Mouse (Mus musculus) neural tube, embryonic 13.5 days (tissue): ENCODE results near the gene Pwwp2a. TPM values are rescaled to one million over a fixed set of nuclear protein-coding genes. Genes with fewer than 3 reads are reported as not detected.

Experiments used
- ATAC-seq: fragments of 200-750 bp; cut with Nextera tagmentation; 2 replicates; pipeline ENCODE4 v1.8.0; 2017; ENCODE audit warnings: low read depth, mild to moderate bottlenecking, moderate TSS enrichment, moderate library complexity
- H3K27ac ChIP-seq: fragments of 300-500 bp; sonication (generic); replicated peaks from 2 replicates; pipeline ENCODE4 v1.5.1; 2015; ENCODE audit warnings: moderate library complexity, mild to moderate bottlenecking, inconsistent platforms
- H3K27me3 ChIP-seq: fragments of 300-500 bp; sonication (generic); 2 replicates; pipeline ENCODE4 v1.6.1; 2015; ENCODE audit warnings: mild to moderate bottlenecking, inconsistent platforms
- H3K36me3 ChIP-seq: fragments of 300-500 bp; sonication (generic); 2 replicates; pipeline ENCODE4 v1.6.1; 2015; ENCODE audit warnings: mild to moderate bottlenecking, inconsistent platforms
- H3K4me1 ChIP-seq: fragments of 300-500 bp; sonication (generic); replicated peaks from 2 replicates; pipeline ENCODE4 v1.6.1; 2015; ENCODE audit warnings: inconsistent platforms
- H3K4me2 ChIP-seq: fragments of 300-500 bp; sonication (generic); 2 replicates; pipeline ENCODE4 v1.6.1; 2015; ENCODE audit warnings: inconsistent platforms, mild to moderate bottlenecking, moderate library complexity
- H3K4me3 ChIP-seq: fragments of 300-500 bp; sonication (generic); 2 replicates; pipeline ENCODE4 v1.5.1; 2015; ENCODE audit warnings: mild to moderate bottlenecking, inconsistent platforms
- H3K9ac ChIP-seq: fragments of 300-500 bp; sonication (generic); 2 replicates; pipeline ENCODE4 v1.6.1; 2015; ENCODE audit warnings: moderate library complexity, mild to moderate bottlenecking, inconsistent platforms
- H3K9me3 ChIP-seq: fragments of 300-500 bp; sonication (generic); 2 replicates; pipeline ENCODE4 v1.6.1; 2016; ENCODE audit warnings: inconsistent platforms
- WGBS: fragments of 180-500 bp; shearing (Covaris S2); methylation state at CpG from one replicate; pipeline ENCODE4 v1.1.7; 2015; 5-methylcytosine and 5-hydroxymethylcytosine counted together
- polyA plus RNA-seq: library from polyadenylated mRNA; unstranded; fragments of >200 nt; fragmentation: Nextera tagmentation; extraction: Ambion mirVana; gene quantifications from 2 replicates; pipeline ENCODE4 v1.2.1, GENCODE M21; 2015

Gene Pwwp2a
- polyA plus RNA-seq: 35.1 and 38.8 TPM in 2 replicates

DNA sequence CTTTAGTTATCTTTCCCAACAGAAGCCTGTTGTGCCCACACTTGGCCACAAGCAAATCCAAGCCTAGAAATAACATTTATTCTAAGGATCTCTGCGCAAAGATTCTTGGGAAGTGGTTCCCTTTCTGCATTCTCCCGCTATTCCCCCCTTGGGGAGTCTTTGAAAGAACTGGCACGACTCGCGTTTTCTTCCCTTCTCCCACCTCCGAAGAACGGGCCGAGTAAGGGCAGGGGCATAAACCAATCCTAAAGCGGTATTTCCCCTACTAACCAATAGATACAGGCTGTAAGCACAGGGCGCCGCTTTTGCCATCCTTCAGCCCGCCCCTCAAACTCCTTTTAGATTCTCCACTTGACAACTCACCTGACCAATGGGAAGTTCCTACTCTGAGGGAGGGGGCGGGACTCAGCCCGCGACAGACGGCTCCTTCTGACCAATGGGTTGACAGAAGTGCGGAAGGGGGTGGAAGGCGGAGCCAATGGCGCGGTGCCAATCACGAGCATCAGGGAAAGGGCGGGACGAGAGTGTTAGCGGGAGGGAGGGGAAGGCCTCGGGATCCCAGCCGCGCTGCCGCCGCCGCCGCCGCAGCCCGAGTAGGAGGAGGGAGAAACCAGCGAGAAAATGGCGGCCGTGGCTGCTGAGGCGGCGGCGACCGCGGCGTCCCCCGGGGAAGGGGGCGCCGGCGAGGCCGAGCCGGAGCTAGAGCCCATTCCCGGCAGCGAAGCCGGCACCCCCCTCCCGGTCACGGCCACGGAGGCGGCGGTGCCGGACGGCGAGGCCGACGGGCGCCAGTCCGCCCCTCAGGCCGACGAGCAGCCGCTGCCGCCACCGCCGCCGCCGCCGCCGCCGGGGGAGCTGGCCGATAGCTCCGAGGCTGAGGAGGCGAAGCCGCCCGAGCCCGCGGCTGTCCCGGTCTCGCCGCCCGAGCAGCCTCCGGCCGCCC is at the start of gene Pwwp2a:
Pwwp2a (plus strand) TSS at position 527 of the 943 bp plus-strand sequence.
- Histone ChIP-seq H3K4me2 (peak within 1 kb of the TSS; percentile 71), H3K9me3 (no peaks in the 10 kb centered on the region), H3K36me3 (peaks cover 4% of the 10 kb centered on the region; the same call in 1 of the 2 replicates), H3K4me1 (peaks cover 38% of the 10 kb centered on the region), H3K27ac (peak within 1 kb of the TSS; percentile 98), H3K27me3 (no peaks in the 10 kb centered on the region), H3K9ac (peak within 1 kb of the TSS; percentile 98), H3K4me3 (peak within 1 kb of the TSS; percentile 90)
- WGBS: under 1% methylated on average over 66 of the region's 87 CpGs
- peak; percentile 98 for ATAC-seq

GRCm38 (mm10) chr11:43632566-43632965 is 49.2 kb upstream of the Pwwp2a start:
- 75% methylated on average over 4 of the region's 4 CpGs for WGBS
- H3K27ac ChIP-seq: no peak overlapping the region
- ATAC-seq: no peak
- H3K4me3 ChIP-seq: no peak overlapping the region
- H3K9me3 ChIP-seq: no peaks in the 10 kb centered on the region
- no peak overlapping the region for H3K4me2 ChIP-seq
- H3K4me1 ChIP-seq: peaks cover 16% of the 10 kb centered on the region
- no peaks in the 10 kb centered on the region for H3K36me3 ChIP-seq
- H3K27me3 ChIP-seq: no peaks in the 10 kb centered on the region
- H3K9ac ChIP-seq: no peak overlapping the region

- peak; percentile 13; the same call in 1 of the 2 replicates for ATAC-seq
- H3K4me2 ChIP-seq: no peak overlapping the region
- no peak overlapping the region for H3K4me3 ChIP-seq
- H3K9ac ChIP-seq: no peak overlapping the region
- 82% methylated on average over 6 of the region's 6 CpGs for WGBS
- no peaks in the 10 kb centered on the region for H3K9me3 ChIP-seq
- peak overlapping the region; percentile 64; the same call in 1 of the 2 replicates for H3K27ac ChIP-seq
- H3K36me3 ChIP-seq: no peaks in the 10 kb centered on the region
- H3K4me1 ChIP-seq: peaks cover 16% of the 10 kb centered on the region
- H3K27me3 ChIP-seq: no peaks in the 10 kb centered on the region
Observed at GRCm38 (mm10) chr11:43633165-43633564, 48.6 kb upstream of the Pwwp2a start.

GRCm38 (mm10) chr11:43633658-43634401 is 48.0 kb upstream of the Pwwp2a start:
- Histone ChIP-seq H3K27ac (peak overlapping the region; percentile 64), H3K4me1 (peaks cover 16% of the 10 kb centered on the region), H3K4me2 (peak overlapping the region; percentile 33), H3K9ac (peak overlapping the region; percentile 38; the same call in 1 of the 2 replicates), H3K27me3 (no peaks in the 10 kb centered on the region), H3K9me3 (no peaks in the 10 kb centered on the region), H3K36me3 (no peaks in the 10 kb centered on the region), H3K4me3 (no peak overlapping the region)
- peak; percentile 72 for ATAC-seq
- 16% methylated on average over 19 of the region's 19 CpGs for WGBS

GRCm38 (mm10) chr11:43636761-43637160 is 45.0 kb upstream of the Pwwp2a start:
- 0 out of 2 replicates have a peak, but pooled peaks cover 3% of the 10 kb centered on the region for H3K9me3 ChIP-seq
- H3K9ac ChIP-seq: no peak overlapping the region
- no peaks in the 10 kb centered on the region for H3K27me3 ChIP-seq
- no peak overlapping the region for H3K4me3 ChIP-seq
- H3K4me2 ChIP-seq: no peak overlapping the region
- no peaks in the 10 kb centered on the region for H3K36me3 ChIP-seq
- WGBS: 59% methylated on average over 4 of the region's 4 CpGs
- ATAC-seq: no peak
- peaks cover 16% of the 10 kb centered on the region for H3K4me1 ChIP-seq
- H3K27ac ChIP-seq: no peak overlapping the region

DNA sequence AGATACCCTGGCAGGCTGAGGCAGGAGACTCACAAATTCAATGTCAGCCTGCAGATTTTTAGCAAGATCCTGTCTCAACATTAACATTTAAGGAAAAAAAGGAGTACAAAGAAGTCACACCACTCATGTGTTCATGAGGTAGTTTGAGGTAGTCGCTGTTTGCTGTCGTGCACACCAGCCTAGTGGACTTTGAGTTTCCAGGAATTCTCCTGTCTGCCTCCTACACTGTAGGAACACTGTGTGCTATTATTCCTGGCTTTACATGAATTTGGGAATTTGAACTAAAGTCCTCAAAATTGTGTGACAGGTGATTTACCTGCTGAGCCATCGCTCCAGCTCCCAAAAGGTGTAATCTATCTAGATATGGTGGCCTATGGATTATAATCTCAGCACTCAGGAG is 43.3 kb upstream of the Pwwp2a start:
- H3K27me3 ChIP-seq: no peaks in the 10 kb centered on the region
- no peaks in the 10 kb centered on the region for H3K36me3 ChIP-seq
- WGBS: 95% methylated on average over 3 of the region's 3 CpGs
- 0 out of 2 replicates have a peak, but pooled peaks cover 3% of the 10 kb centered on the region for H3K9me3 ChIP-seq
- no peak for ATAC-seq
- H3K4me1 ChIP-seq: peaks cover 18% of the 10 kb centered on the region
- no peak overlapping the region for H3K4me3 ChIP-seq
- H3K27ac ChIP-seq: no peak overlapping the region
- no peak overlapping the region for H3K4me2 ChIP-seq
- no peak overlapping the region for H3K9ac ChIP-seq

- Histone ChIP-seq H3K36me3 (no peaks in the 10 kb centered on the region), H3K4me2 (no peak overlapping the region; the same call in 1 of the 2 replicates), H3K9ac (no peak overlapping the region), H3K27me3 (no peaks in the 10 kb centered on the region), H3K27ac (peak overlapping the region; percentile 76), H3K9me3 (0 out of 2 replicates have a peak, but pooled peaks cover 3% of the 10 kb centered on the region), H3K4me3 (no peak overlapping the region), H3K4me1 (peaks cover 17% of the 10 kb centered on the region)
- ATAC-seq: peak; percentile 95
- WGBS: 10% methylated on average over 2 of the region's 2 CpGs
Observed at GRCm38 (mm10) chr11:43643180-43643591, 38.6 kb upstream of the Pwwp2a start.

- no peak for ATAC-seq
- Histone ChIP-seq H3K4me2 (no peak overlapping the region), H3K9ac (no peak overlapping the region), H3K27me3 (no peaks in the 10 kb centered on the region), H3K4me1 (peaks cover 17% of the 10 kb centered on the region), H3K9me3 (no peaks in the 10 kb centered on the region), H3K36me3 (no peaks in the 10 kb centered on the region), H3K27ac (no peak overlapping the region), H3K4me3 (no peak overlapping the region)
- 89% methylated on average over 3 of the region's 3 CpGs for WGBS
Observed at GRCm38 (mm10) chr11:43645286-43645685, 36.5 kb upstream of the Pwwp2a start.

DNA sequence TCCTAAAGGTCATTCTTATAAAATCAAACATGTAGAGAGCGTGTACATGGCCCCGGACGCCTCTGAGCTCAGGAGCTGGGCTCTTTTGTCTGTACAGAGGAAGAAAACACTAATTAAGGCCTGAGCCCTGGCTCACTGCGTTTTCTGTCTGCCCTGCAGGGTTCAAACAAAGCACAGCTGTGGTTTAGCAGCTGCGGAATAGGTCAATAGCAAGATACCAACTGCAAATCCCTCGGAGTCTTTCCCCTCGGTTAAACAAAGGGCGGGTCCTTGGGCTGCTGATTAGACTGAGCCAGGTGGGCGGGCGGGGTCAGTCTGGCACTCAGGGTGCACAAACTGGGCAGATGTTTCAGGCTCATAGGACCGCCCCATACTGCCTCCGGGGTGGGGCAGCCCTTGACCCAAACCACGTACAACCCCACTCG is 28.7 kb upstream of the Pwwp2a start:
- no peaks in the 10 kb centered on the region for H3K36me3 ChIP-seq
- H3K4me3 ChIP-seq: no peak overlapping the region
- peaks cover 4% of the 10 kb centered on the region; the same call in 1 of the 2 replicates for H3K4me1 ChIP-seq
- H3K4me2 ChIP-seq: no peak overlapping the region
- WGBS: 41% methylated on average over 14 of the region's 14 CpGs
- ATAC-seq: peak; percentile 56; the same call in 1 of the 2 replicates
- peak overlapping the region; percentile 38; the same call in 1 of the 2 replicates for H3K27ac ChIP-seq
- no peak overlapping the region for H3K9ac ChIP-seq
- no peaks in the 10 kb centered on the region for H3K27me3 ChIP-seq
- no peaks in the 10 kb centered on the region for H3K9me3 ChIP-seq

GRCm38 (mm10) chr11:43656464-43656863 is 25.3 kb upstream of the Pwwp2a start:
- no peak for ATAC-seq
- 62% methylated on average over 10 of the region's 10 CpGs for WGBS
- H3K4me2 ChIP-seq: no peak overlapping the region
- no peak overlapping the region for H3K9ac ChIP-seq
- H3K27me3 ChIP-seq: no peaks in the 10 kb centered on the region
- H3K4me3 ChIP-seq: no peak overlapping the region
- peaks cover 4% of the 10 kb centered on the region; the same call in 1 of the 2 replicates for H3K4me1 ChIP-seq
- H3K9me3 ChIP-seq: no peaks in the 10 kb centered on the region
- no peaks in the 10 kb centered on the region for H3K36me3 ChIP-seq
- no peak overlapping the region for H3K27ac ChIP-seq

GRCm38 (mm10) chr11:43658010-43658409 is 23.8 kb upstream of the Pwwp2a start:
- H3K36me3 ChIP-seq: no peaks in the 10 kb centered on the region
- ATAC-seq: no peak
- 96% methylated on average over 1 of the region's 1 CpGs for WGBS

More at GRCm38 (mm10) chr11:43658010-43658409, 23.8 kb upstream of the Pwwp2a start:
- no peaks in the 10 kb centered on the region for H3K9me3 ChIP-seq
- H3K27ac ChIP-seq: no peak overlapping the region
- no peak overlapping the region for H3K4me2 ChIP-seq
- H3K4me3 ChIP-seq: no peak overlapping the region
- no peak overlapping the region for H3K9ac ChIP-seq
- no peaks in the 10 kb centered on the region for H3K27me3 ChIP-seq
- peaks cover 2% of the 10 kb centered on the region; the same call in 1 of the 2 replicates for H3K4me1 ChIP-seq
